Mouse (Mus musculus): Measurements from ENCODE around the gene Gnl3l. TPM values are rescaled to one million over a fixed set of nuclear protein-coding genes. Genes with fewer than 3 reads are reported as not detected.

The Gnl3l gene
- polyA plus RNA-seq (2016; fragmentation: Nextera tagmentation; extraction: Ambion mirVana), result 59.1 and 61.1 TPM in 2 replicates

GRCm38 (mm10) chrX:151016938-151017877, at the start of gene Gnl3l:
Gnl3l (minus strand) TSS chrX:151017322.
- H3K9ac ChIP-seq, result peak within 1 kb of the TSS; percentile 42; the same call in 1 of the 2 replicates
- H3K4me2 ChIP-seq (replicated peaks), result peak within 1 kb of the TSS; percentile 59
- no peaks in the 10 kb centered on the region for H3K4me1 ChIP-seq
- H3K27me3 ChIP-seq (replicated peaks), result no peaks in the 10 kb centered on the region
- 22% methylated on average over 43 of the region's 43 CpGs for WGBS
- ATAC-seq (ENCODE audit: low FRiP score, low read depth), result peak; percentile 97
- H3K9me3 ChIP-seq, result no peaks in the 10 kb centered on the region
- H3K36me3 ChIP-seq, result no peaks in the 10 kb centered on the region
- peak within 1 kb of the TSS; percentile 39 for H3K4me3 ChIP-seq
- no peak within 1 kb of the TSS for H3K27ac ChIP-seq

DNA sequence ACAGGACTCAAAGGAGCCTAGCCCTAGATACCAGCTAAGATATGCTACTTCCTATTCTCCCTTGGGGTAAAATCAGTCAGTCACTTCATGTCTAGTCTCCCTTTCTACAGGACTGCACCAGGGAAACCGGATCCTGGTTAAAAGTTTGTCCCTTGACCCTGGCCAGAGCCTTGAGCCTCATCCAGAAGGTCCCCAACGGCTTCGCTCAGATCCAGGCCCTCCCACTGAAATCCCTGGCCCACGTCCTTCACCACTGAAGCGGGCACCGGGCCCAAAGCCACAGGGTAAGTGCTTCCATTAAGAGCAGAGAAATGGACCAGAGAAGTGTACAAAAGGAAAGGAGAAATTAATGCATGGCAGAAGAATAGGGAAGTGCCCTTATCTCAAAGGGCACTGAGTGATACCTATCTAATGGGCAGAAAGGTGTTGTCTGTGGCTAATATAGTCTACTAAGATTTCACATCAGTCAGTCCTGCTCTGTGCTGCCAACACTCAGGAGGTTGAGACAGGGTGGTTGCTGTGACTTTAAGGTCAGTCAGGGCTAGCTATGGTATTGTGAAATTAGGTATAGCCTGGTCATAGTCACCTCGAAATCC, 49.0 kb upstream of the Gnl3l start:
- Histone ChIP-seq H3K9me3 (no peaks in the 10 kb centered on the region), H3K36me3 (peaks cover 27% of the 10 kb centered on the region), H3K4me1 (no peaks in the 10 kb centered on the region), H3K4me3 (no peak overlapping the region), H3K27me3 (replicated peaks) (no peaks in the 10 kb centered on the region), H3K27ac (no peak overlapping the region), H3K4me2 (replicated peaks) (no peak overlapping the region), H3K9ac (no peak overlapping the region)
- ATAC-seq (ENCODE audit: low FRiP score, low read depth), result no peak
- WGBS, result 93% methylated on average over 7 of the region's 7 CpGs

GRCm38 (mm10) chrX:151061615-151062299, 44.6 kb upstream of the Gnl3l start:
- H3K4me2 ChIP-seq (replicated peaks), result no peak overlapping the region
- H3K36me3 ChIP-seq, result peaks cover 5% of the 10 kb centered on the region; the same call in 1 of the 2 replicates
- H3K9ac ChIP-seq, result no peak overlapping the region
- H3K4me3 ChIP-seq, result no peak overlapping the region
- H3K4me1 ChIP-seq, result no peaks in the 10 kb centered on the region
- H3K27me3 ChIP-seq (replicated peaks), result no peaks in the 10 kb centered on the region
- no peak overlapping the region for H3K27ac ChIP-seq
- H3K9me3 ChIP-seq, result no peaks in the 10 kb centered on the region
- 60% methylated on average over 3 of the region's 3 CpGs for WGBS
- no peak for ATAC-seq (ENCODE audit: low FRiP score, low read depth)

DNA sequence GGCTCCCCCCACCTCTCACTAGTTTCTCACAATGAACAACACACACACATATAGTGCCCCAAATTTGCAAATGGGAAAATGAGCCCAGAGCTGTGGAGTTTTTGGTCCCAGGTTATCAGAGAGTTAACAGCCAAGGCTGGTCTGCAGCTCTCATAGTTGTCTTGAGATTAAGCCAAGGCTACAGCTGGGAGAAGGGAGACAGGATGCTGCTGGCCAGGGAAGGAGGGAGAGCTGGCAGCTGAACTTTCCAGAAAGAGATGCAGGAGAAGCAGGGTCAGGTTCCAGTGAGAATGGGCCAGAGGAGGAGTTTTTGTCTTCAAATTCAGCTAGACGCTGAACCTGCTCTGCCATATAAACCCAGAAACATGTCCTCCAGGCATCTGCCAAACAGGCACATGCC, 42.2 kb upstream of the Gnl3l start:
- 83% methylated on average over 1 of the region's 1 CpGs for WGBS
- no peak overlapping the region for H3K27ac ChIP-seq
- no peak for ATAC-seq (ENCODE audit: low FRiP score, low read depth)

GRCm38 (mm10) chrX:151055559-151055958, 38.4 kb upstream of the Gnl3l start:
- Histone ChIP-seq H3K36me3 (no peaks in the 10 kb centered on the region), H3K9me3 (no peaks in the 10 kb centered on the region), H3K4me1 (no peaks in the 10 kb centered on the region), H3K4me3 (no peak overlapping the region), H3K27me3 (replicated peaks) (no peaks in the 10 kb centered on the region), H3K27ac (no peak overlapping the region), H3K9ac (no peak overlapping the region), H3K4me2 (replicated peaks) (no peak overlapping the region)
- no peak for ATAC-seq (ENCODE audit: low FRiP score, low read depth)
- 6% methylated on average over 1 of the region's 1 CpGs for WGBS

More for the DNA sequence above, 42.2 kb upstream of the Gnl3l start:
- no peaks in the 10 kb centered on the region for H3K9me3 ChIP-seq
- no peak overlapping the region for H3K4me2 ChIP-seq (replicated peaks)
- H3K4me3 ChIP-seq, result no peak overlapping the region
- H3K36me3 ChIP-seq, result no peaks in the 10 kb centered on the region
- H3K27me3 ChIP-seq (replicated peaks), result no peaks in the 10 kb centered on the region
- H3K9ac ChIP-seq, result no peak overlapping the region
- no peaks in the 10 kb centered on the region for H3K4me1 ChIP-seq

DNA sequence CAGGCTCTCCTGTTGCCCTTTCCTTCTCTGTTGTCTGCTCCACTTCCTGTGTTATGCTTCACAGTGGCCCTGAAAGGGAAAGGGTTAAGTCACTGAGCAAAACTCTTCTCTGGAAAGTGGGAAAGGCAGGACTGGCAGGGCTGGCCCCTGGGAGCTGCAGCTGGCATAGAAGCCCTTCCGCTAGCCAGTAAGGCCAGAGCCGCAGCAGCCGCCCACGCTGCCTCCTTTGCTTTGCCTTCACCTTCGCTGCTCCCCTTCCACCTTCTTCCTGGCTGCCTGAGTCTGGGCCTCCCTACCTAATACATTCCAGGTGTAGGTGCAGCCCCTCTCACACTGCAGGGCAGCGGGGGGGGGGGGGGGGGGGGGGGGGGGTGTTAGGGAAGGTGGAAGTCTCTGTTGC, 37.4 kb upstream of the Gnl3l start:
- Histone ChIP-seq H3K4me2 (replicated peaks) (no peak overlapping the region), H3K4me1 (peaks cover 3% of the 10 kb centered on the region; the same call in 1 of the 2 replicates), H3K36me3 (no peaks in the 10 kb centered on the region), H3K27me3 (replicated peaks) (no peaks in the 10 kb centered on the region), H3K27ac (no peak overlapping the region), H3K9me3 (no peaks in the 10 kb centered on the region), H3K4me3 (no peak overlapping the region), H3K9ac (no peak overlapping the region)
- ATAC-seq (ENCODE audit: low FRiP score, low read depth), result no peak
- WGBS, result 61% methylated on average over 5 of the region's 6 CpGs

DNA sequence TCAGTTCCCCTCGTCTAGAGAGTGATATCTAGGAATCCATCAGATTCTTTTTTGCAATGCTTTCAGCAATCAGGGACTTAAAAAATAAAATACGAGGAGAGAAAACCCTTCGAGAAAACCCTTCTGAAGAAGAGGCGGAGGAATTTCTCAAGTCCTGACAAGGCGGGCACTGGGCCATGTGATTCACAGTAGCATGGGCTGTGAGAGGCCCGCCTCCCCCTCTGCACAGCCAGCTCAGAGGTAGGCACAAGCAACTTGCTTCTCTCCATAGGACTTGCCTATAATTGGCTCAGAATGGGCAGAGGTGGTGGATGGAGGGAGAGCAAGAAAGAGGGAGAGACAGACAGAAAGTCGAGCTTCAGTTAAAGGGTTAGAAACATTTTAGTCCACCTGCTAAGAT, 33.2 kb upstream of the Gnl3l start:
- Histone ChIP-seq H3K36me3 (no peaks in the 10 kb centered on the region), H3K4me3 (no peak overlapping the region), H3K9me3 (no peaks in the 10 kb centered on the region), H3K4me2 (replicated peaks) (no peak overlapping the region), H3K9ac (no peak overlapping the region), H3K27me3 (replicated peaks) (no peaks in the 10 kb centered on the region), H3K27ac (no peak overlapping the region), H3K4me1 (peaks cover 15% of the 10 kb centered on the region)
- ATAC-seq (ENCODE audit: low FRiP score, low read depth), result no peak
- WGBS, result 75% methylated on average over 7 of the region's 7 CpGs

DNA sequence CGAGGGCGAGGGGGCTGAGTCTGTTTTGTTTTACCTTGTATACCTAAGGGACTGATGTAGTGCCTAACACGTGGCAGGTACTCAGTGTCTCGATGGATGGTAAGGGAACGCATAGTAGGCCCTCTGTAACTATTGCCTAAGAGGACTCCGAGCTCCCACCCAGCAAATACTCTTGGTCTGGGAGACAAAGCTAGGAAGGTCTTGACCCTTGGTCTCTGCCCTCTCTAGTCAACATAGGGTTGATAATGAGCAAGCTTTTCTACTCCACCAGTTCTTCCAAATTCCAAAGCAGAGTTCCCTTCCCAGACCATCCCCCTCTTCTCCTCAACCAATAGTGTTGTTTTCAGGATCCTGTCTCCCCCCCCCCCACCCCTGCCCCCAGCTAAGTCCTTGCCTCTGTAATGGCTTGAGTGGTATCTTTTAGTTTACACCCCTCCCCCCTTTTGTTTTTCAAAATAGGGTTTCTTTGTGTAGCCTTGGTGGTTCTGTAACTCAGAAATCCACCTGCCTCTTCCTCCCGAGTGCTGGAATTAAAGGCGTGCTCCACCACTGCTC, 32.6 kb upstream of the Gnl3l start:
- Histone ChIP-seq H3K4me2 (replicated peaks) (peak overlapping the region; percentile 68), H3K27me3 (replicated peaks) (no peaks in the 10 kb centered on the region), H3K9ac (no peak overlapping the region), H3K4me1 (peaks cover 15% of the 10 kb centered on the region), H3K27ac (no peak overlapping the region), H3K9me3 (no peaks in the 10 kb centered on the region), H3K4me3 (no peak overlapping the region), H3K36me3 (no peaks in the 10 kb centered on the region)
- WGBS, result 53% methylated on average over 8 of the region's 8 CpGs
- ATAC-seq (ENCODE audit: low FRiP score, low read depth), result no peak

DNA sequence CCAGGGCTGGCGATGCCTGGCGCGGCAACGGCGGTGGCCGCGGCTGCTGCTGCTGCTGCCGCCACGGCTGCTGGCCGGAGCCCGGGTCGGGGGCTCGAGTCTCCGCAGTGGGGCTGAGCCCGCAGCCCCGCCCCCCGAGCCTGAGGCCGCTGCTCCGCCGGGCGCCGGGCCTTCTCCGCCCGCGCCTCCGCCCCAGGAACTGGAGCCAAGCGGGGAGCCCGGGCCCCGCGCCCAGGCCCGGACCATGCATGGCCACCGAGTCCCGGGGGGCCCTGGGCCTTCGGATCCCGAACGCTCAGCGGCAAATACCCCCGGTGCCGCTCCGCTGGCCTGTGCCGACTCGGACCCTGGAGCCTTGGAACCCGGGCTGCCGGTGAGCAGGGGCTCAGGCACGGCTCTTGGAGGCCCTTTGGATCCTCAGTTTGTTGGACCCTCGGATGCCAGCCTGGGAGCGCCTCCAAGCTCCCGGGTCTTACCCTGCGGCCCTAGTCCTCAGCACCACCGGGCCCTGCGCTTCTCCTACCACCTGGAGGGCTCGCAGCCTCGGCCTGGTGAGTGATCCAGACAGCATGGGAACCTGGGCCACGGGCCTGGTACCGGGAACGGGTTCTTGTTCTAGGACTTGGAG, 30.4 kb upstream of the Gnl3l start:
- Histone ChIP-seq H3K27ac (peak overlapping the region; percentile 72), H3K36me3 (no peaks in the 10 kb centered on the region), H3K4me1 (peaks cover 15% of the 10 kb centered on the region), H3K9ac (peak overlapping the region; percentile 81), H3K4me3 (peak overlapping the region; percentile 66), H3K27me3 (replicated peaks) (no peaks in the 10 kb centered on the region), H3K4me2 (replicated peaks) (peak overlapping the region; percentile 68), H3K9me3 (no peaks in the 10 kb centered on the region)
- WGBS, result 30% methylated on average over 42 of the region's 56 CpGs
- peak; percentile 71 for ATAC-seq (ENCODE audit: low FRiP score, low read depth)

DNA sequence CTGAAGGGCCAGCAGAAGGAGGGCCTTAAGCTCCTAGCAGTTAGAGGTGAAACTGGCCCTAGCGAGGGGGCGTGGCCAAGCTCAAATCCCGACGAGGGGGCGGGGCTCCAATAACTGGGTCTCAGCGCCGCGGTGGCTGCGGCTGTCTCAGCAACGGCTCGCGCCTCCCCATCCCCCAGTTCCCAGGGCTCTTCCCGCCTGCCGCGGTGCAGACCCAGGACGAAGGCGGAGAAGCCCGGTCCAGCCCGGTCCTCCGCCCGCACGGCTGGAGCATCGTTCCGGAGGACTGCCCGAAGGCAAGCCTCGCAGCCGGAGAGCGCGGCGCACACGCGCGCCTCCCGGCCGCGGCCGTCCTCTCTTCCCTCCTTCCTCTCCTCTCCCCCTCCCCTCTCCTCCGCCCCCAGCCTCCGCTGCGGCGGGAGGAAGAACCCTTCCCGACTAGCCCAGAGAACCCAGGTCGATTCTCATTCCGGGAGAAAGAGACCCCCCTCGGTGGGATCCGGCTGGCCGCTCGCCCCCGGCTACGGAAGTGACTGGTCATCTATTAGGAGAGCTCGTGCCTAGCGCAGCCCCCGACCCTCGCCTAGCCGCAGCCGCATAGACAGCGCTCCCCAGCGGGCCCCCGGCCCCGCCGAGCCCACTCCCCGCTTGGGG, 29.8 kb upstream of the Gnl3l start:
- peak; percentile 93 for ATAC-seq (ENCODE audit: low FRiP score, low read depth)
- Histone ChIP-seq H3K9ac (peak overlapping the region; percentile 81), H3K27ac (peak overlapping the region; percentile 72), H3K4me3 (peak overlapping the region; percentile 66), H3K4me2 (replicated peaks) (peak overlapping the region; percentile 68), H3K4me1 (peaks cover 15% of the 10 kb centered on the region), H3K36me3 (no peaks in the 10 kb centered on the region), H3K9me3 (no peaks in the 10 kb centered on the region), H3K27me3 (replicated peaks) (no peaks in the 10 kb centered on the region)
- WGBS, result 24% methylated on average over 41 of the region's 62 CpGs

GRCm38 (mm10) chrX:151046321-151046720, 29.2 kb upstream of the Gnl3l start:
- Histone ChIP-seq H3K4me3 (peak overlapping the region; percentile 66), H3K4me1 (peaks cover 15% of the 10 kb centered on the region), H3K4me2 (replicated peaks) (peak overlapping the region; percentile 68), H3K9ac (no peak overlapping the region), H3K27ac (no peak overlapping the region), H3K36me3 (no peaks in the 10 kb centered on the region), H3K27me3 (replicated peaks) (no peaks in the 10 kb centered on the region), H3K9me3 (no peaks in the 10 kb centered on the region)
- 43% methylated on average over 11 of the region's 11 CpGs for WGBS
- ATAC-seq (ENCODE audit: low FRiP score, low read depth), result no peak; the same call in 1 of the 2 replicates

Data from neural tube, embryonic 12.5 days (tissue).